Mouse (Mus musculus): Measurements from ENCODE around the gene Stxbp6. TPM values are rescaled to one million over a fixed set of nuclear protein-coding genes. Genes with fewer than 3 reads are reported as not detected.

The Stxbp6 gene
- total and polyA plus RNA-seq, 2 experiments from 2014 or later: 28.9 to 31.8 TPM

DNA sequence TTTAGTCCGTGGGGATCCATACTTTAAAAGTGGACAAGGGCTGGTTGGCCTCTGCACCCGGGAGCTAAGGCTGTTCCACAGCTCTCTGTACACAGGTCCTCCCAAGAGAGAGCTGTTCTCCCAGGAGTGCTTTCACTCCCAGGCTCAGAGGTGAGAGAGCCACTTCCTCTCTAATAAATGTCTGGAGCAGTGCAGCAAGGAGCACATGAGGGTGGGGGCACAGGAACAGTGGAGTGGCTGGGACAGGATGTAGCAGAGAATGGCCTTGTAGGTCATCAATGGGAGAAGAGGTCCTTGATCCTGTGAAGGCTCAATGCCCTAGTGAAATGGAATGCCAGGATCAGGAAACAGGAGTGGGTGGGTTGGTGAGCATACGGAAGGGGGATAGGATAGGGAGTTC lies 209.1 kb downstream of the Stxbp6 start:
- no peak overlapping the region for H3K9ac ChIP-seq (replicated peaks; ENCODE audit: low read length, poor library complexity, severe bottlenecking)
- no peak overlapping the region for H3K27ac ChIP-seq (ENCODE audit: low read depth, low read length)
- no peaks in the 10 kb centered on the region for H3K36me3 ChIP-seq (ENCODE audit: insufficient read depth, low read length)
- no peaks in the 10 kb centered on the region for H3K27me3 ChIP-seq (ENCODE audit: insufficient read depth, low read length)
- H3K4me1 ChIP-seq (ENCODE audit: insufficient read depth, low read length): no peaks in the 10 kb centered on the region
- no peak overlapping the region for H3K4me2 ChIP-seq (ENCODE audit: low read depth, low read length, poor library complexity, severe bottlenecking)
- no peaks in the 10 kb centered on the region for H3K9me3 ChIP-seq (ENCODE audit: low read length)
- no peak for TF ChIP-seq CTCF (IDR thresholded peaks at IDR 0.05)
- no peak for DNase-seq (ENCODE audit: low spot score)
- no peak for ATAC-seq (ENCODE audit: low FRiP score)
- no peak overlapping the region for H3K4me3 ChIP-seq (ENCODE audit: low read depth, low read length)
- 86% methylated on average over 3 of the region's 3 CpGs for WGBS

DNA sequence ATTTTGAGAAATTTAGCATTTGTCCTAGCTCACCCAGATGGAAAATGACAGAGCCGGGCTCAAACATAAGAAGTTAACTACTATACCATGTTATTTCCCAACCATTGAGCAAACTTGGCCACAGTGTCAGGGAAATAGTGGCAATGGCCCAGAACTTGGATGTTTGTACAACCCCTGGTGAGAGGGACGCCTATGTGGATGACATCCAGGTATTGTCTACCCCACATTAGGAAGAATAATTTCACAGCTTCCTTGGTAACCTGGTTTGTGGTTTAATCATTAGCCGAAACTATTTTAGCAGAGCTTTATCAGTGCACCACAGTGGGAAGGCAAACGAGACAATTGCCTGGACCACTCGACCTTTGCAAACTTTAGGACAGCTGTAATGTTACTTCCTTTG lies 215.1 kb downstream of the Stxbp6 start:
- H3K4me2 ChIP-seq (ENCODE audit: low read depth, low read length, poor library complexity, severe bottlenecking): no peak overlapping the region
- no peak for DNase-seq (ENCODE audit: low spot score)
- no peak overlapping the region for H3K27ac ChIP-seq (ENCODE audit: low read depth, low read length)
- H3K36me3 ChIP-seq (ENCODE audit: insufficient read depth, low read length): no peaks in the 10 kb centered on the region
- ATAC-seq (ENCODE audit: low FRiP score): no peak
- no peaks in the 10 kb centered on the region for H3K27me3 ChIP-seq (ENCODE audit: insufficient read depth, low read length)
- TF ChIP-seq CTCF (IDR thresholded peaks at IDR 0.05): no peak
- no peak overlapping the region for H3K9ac ChIP-seq (replicated peaks; ENCODE audit: low read length, poor library complexity, severe bottlenecking)
- H3K9me3 ChIP-seq (ENCODE audit: low read length): no peaks in the 10 kb centered on the region
- WGBS: 69% methylated on average over 5 of the region's 5 CpGs
- no peaks in the 10 kb centered on the region for H3K4me1 ChIP-seq (ENCODE audit: insufficient read depth, low read length)
- H3K4me3 ChIP-seq (ENCODE audit: low read depth, low read length): no peak overlapping the region

DNA sequence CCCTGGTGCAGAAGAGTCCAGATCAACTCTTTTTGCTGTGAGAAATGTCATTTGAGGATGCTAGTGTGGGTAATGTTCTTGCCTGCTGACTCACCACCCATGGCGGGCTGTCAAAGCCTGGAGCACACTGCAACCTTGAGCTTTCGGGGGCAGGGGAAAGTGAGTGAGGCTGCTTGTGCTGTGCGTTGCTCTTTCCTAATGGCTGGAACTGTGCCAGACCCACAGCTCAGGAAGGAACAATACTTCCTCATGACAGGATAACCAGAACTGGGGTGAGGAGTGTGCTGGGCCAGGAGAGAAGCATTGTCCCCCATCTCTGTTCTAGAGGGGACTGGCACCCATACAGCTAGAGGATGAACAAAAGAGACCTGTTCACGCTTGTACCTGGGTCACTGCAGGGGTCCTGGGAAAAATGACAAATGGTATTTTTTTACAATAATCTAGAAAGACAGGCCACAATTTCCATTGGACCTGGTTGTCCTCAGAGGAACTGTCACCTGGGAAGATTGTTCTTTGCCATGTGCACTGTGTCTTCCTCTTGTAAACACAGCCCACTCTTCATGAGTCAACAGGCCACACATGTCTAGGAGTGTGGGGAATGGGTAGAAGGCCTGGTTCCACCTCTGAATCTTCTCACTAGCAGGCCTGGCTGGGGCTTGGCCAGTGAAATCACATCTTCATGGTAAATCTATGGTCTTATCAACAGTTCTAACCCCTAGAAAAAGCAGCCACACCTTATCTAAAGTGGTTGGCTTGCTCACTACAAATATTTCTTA lies 216.2 kb downstream of the Stxbp6 start:
- Histone ChIP-seq H3K27me3 (ENCODE audit: insufficient read depth, low read length) (no peaks in the 10 kb centered on the region), H3K9me3 (ENCODE audit: low read length) (no peaks in the 10 kb centered on the region), H3K36me3 (ENCODE audit: insufficient read depth, low read length) (no peaks in the 10 kb centered on the region), H3K9ac (replicated peaks; ENCODE audit: low read length, poor library complexity, severe bottlenecking) (no peak overlapping the region), H3K4me3 (ENCODE audit: low read depth, low read length) (no peak overlapping the region), H3K27ac (ENCODE audit: low read depth, low read length) (no peak overlapping the region), H3K4me2 (ENCODE audit: low read depth, low read length, poor library complexity, severe bottlenecking) (no peak overlapping the region), H3K4me1 (ENCODE audit: insufficient read depth, low read length) (no peaks in the 10 kb centered on the region)
- TF ChIP-seq CTCF (IDR thresholded peaks at IDR 0.05): no peak
- ATAC-seq (ENCODE audit: low FRiP score) (no peak), DNase-seq (ENCODE audit: low spot score) (peak; percentile 44)
- WGBS: 47% methylated on average over 4 of the region's 4 CpGs

DNA sequence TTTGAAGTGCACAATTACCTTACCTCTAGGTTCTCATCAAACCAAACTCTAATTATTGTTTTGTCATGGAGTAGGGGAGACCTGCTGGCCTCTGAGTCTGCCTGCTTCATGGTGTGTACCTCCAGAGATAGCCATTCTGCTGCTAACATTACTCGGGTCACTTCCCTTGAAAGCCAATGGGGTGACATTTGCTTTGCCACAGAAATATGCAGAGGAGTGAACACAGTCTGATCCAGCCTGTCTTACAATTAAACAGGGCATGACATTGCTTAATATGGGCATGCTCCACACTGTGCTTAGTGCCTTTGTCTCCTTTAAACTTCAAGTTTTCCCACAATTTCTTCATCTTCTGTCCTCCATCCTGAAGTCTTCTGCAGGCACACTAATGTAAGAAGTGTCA lies 222.5 kb downstream of the Stxbp6 start:
- Histone ChIP-seq H3K27ac (ENCODE audit: low read depth, low read length) (no peak overlapping the region), H3K36me3 (ENCODE audit: insufficient read depth, low read length) (no peaks in the 10 kb centered on the region), H3K9ac (replicated peaks; ENCODE audit: low read length, poor library complexity, severe bottlenecking) (no peak overlapping the region), H3K4me2 (ENCODE audit: low read depth, low read length, poor library complexity, severe bottlenecking) (no peak overlapping the region), H3K27me3 (ENCODE audit: insufficient read depth, low read length) (no peaks in the 10 kb centered on the region), H3K4me1 (ENCODE audit: insufficient read depth, low read length) (no peaks in the 10 kb centered on the region), H3K4me3 (ENCODE audit: low read depth, low read length) (no peak overlapping the region), H3K9me3 (ENCODE audit: low read length) (no peaks in the 10 kb centered on the region)
- WGBS: 83% methylated on average over 1 of the region's 1 CpGs
- no peak for ATAC-seq (ENCODE audit: low FRiP score)
- no peak for TF ChIP-seq CTCF (IDR thresholded peaks at IDR 0.05)
- DNase-seq (ENCODE audit: low spot score): no peak

DNA sequence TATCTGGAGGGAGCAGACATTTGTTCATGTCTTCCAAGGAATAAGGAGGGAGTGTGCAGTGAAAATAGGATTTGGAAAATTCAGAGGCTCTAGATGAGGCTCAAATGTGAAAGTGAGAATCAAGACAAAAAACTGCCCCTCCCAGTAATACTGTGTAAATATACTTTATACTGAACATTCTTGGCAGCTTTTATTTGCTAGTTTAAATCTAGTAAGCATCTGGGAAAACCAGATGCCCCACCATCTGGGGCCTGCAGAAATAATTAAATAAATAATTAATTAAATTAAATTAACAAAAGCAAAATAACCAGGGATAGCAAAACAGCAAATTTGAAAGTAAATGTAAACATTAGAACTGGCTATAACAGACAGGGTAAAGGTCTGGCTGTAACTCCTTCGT lies 224.0 kb downstream of the Stxbp6 start:
- Histone ChIP-seq H3K4me1 (ENCODE audit: insufficient read depth, low read length) (no peaks in the 10 kb centered on the region), H3K27me3 (ENCODE audit: insufficient read depth, low read length) (no peaks in the 10 kb centered on the region), H3K4me3 (ENCODE audit: low read depth, low read length) (no peak overlapping the region), H3K4me2 (ENCODE audit: low read depth, low read length, poor library complexity, severe bottlenecking) (no peak overlapping the region), H3K27ac (ENCODE audit: low read depth, low read length) (no peak overlapping the region), H3K36me3 (ENCODE audit: insufficient read depth, low read length) (no peaks in the 10 kb centered on the region), H3K9ac (replicated peaks; ENCODE audit: low read length, poor library complexity, severe bottlenecking) (no peak overlapping the region), H3K9me3 (ENCODE audit: low read length) (no peaks in the 10 kb centered on the region)
- 84% methylated on average over 1 of the region's 1 CpGs for WGBS
- DNase-seq (ENCODE audit: low spot score) (no peak), ATAC-seq (ENCODE audit: low FRiP score) (no peak)
- no peak for TF ChIP-seq CTCF (IDR thresholded peaks at IDR 0.05)

DNA sequence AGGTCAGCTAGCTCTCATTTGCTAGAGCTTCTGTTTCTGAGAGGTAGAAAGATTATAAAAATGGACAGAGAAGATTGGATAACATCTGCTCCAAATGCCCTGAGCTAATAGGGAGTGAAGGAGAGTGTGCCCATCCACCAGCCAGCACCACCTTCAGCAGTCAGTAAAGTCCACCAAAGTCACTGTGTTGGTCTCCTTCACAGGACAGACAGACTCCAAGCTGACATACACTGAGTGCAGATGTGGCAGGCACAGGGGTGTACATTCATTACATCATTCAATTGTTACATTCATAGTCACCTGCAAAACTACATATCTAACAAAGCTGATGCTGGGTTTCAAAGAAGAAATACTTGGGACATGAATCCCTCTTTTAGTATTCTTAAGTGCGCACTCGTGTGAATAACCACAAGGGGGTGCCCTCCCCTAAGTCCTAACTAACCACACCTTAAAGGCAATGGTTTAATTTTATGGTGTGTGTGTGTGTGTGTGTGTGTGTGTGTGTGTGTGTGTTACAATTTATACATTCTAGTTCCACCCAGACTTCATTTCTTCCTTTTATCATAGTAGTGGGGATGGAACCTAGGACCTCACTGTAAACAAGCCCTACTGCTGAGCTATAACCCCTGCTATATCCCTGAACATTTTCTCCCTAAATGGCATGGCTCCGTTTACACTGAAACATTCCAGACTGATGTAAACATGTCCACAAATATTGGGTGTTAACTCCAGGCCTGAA lies 225.9 kb downstream of the Stxbp6 start:
- H3K27me3 ChIP-seq (ENCODE audit: insufficient read depth, low read length): no peaks in the 10 kb centered on the region
- no peak overlapping the region for H3K9ac ChIP-seq (replicated peaks; ENCODE audit: low read length, poor library complexity, severe bottlenecking)
- no peaks in the 10 kb centered on the region for H3K36me3 ChIP-seq (ENCODE audit: insufficient read depth, low read length)
- WGBS: 48% methylated on average over 3 of the region's 3 CpGs
- DNase-seq (ENCODE audit: low spot score) (peak; percentile 68), ATAC-seq (ENCODE audit: low FRiP score) (peak; percentile 31; the same call in 1 of the 2 replicates)
- H3K4me1 ChIP-seq (ENCODE audit: insufficient read depth, low read length): no peaks in the 10 kb centered on the region
- H3K27ac ChIP-seq (ENCODE audit: low read depth, low read length): no peak overlapping the region
- no peak overlapping the region for H3K4me2 ChIP-seq (ENCODE audit: low read depth, low read length, poor library complexity, severe bottlenecking)
- H3K9me3 ChIP-seq (ENCODE audit: low read length): no peaks in the 10 kb centered on the region
- H3K4me3 ChIP-seq (ENCODE audit: low read depth, low read length): no peak overlapping the region
- TF ChIP-seq CTCF (IDR thresholded peaks at IDR 0.05): peak; percentile 81

All from midbrain, postnatal 0 days (tissue).